Mouse (Mus musculus) effector memory CD4-positive, alpha-beta T cell, adult 5 months (primary cell): Measurements from ENCODE around the gene Hs6st1. TPM values are rescaled to one million over a fixed set of nuclear protein-coding genes. Genes with fewer than 3 reads are reported as not detected.

Experiments
- polyA plus RNA-seq: library from polyadenylated mRNA; unstranded; fragments of 100-300 nt; shearing (Covaris generic); gene quantifications from one replicate; pipeline ENCODE4 v1.2.1, GENCODE M21; 2017

Hs6st1 gene
- polyA plus RNA-seq: 19.5 TPM

GRCm38 (mm10) chr1:36068076-36068475 is at the start of gene Hs6st1:
Hs6st1 (plus strand) TSS chr1:36068400.

Other genes with a start within 250 kb of the Hs6st1 start
- 86.8 TPM for gene Uggt1, start 176.3 kb downstream of the Hs6st1 start, polyA plus RNA-seq
- gene Neurl3, start 206.3 kb downstream of the Hs6st1 start, polyA plus RNA-seq: 602 TPM
- gene Arid5a, start 239.3 kb downstream of the Hs6st1 start, polyA plus RNA-seq: 634 TPM